Mouse (Mus musculus): Measurements from ENCODE around the gene Nfyb.

Nfyb gene

DNA sequence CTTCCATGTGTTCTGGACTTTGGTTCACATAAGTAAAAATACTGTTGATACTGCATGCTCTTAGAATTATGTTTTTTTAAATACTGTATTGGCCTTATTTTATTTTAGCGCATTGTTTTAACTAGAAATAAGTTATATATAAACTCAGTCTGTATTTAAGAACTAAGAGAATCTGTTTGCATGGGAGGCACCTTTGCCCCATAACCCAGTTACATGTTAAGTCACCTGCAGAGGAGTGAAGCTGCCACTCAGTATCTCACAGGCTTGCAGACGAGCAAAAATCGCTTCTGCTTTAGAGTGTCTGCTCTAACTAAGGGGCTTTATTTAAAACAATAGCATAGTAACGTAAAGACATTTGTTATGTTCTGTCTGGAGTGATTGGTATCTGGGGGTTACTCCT is 22.1 kb downstream of the Nfyb start:
- DNase-seq = no peak

DNA sequence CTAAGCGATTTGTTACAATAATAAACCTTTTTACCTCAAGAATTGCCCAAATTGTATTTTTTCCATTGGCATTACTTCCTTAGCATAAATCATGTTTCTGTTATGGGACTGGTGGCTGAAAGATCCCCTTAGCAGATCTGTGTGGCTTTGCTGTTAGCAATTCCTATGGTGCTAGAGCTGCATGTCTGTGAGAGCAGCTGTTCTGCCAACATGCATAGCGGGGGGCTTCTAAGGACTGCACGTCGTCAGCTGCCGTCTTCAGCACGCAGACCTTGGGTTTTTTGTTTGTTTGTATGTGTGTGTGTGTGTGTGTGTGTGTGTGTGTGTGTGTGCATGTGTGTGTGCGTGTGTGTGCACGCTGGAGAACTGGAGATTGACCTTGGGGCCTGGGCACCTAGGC is 22.6 kb downstream of the Nfyb start:
- DNase-seq = no peak

DNA sequence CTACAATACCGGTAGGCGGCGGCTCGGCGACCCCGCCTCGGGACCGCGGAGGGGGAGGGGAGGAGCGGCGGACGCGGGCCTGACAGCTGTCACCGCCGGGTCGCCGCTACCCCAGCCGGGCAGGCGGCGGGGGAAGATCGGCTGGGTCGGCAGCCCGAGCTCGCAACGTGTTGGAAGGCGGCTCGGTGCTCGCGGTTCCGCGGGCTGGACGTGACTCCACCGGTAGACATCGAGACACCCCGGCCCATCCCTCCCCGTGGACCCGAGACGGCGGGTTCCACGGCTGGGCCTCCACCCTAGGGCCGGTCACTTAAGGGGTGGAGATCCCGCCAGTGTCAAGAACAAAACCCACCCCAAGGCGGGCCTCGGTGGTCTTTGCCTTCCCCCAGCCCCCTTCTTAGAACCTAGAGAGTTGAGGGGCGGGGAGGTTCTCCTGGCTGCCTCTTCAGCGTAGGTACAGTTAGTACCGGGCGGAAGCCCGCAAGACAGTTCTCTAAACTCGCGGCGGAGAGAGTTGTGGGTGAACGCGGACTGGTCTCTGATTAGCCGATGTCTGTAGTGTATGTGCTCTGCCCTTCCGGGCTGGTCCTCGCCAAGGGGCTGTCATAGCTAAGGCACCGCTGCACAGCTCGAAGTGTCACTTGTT is 64.5 kb downstream of the Nfyb start:
- DNase-seq = peak; percentile 57

DNA sequence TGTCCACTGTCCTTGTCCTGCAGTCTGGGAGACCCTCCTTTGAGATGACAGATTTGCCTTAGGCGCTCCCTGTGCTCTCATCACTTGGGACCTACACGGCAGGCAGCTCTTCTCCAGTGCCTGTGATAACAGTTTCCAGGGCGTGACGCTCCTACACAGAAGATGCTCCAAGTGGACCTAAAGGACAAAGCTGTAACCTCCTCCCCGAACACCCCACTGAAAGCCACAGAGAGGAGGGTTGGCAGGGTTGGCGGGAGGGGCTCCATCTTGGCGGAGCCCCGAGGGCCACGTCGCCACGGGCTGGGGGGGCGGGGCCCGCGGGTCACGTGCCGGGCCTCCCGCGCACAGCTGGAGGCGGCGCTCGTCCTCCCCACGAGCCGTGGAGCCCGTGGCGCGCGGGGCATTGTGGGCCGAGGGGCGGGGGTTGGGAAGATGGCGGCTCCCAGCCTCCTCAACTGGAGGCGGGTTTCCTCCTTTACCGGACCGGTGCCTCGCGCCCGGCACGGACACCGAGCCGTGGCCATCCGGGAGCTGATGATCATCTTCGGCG is 65.2 kb downstream of the Nfyb start:
- DNase-seq = peak; percentile 90
